Mouse (Mus musculus): Measurements from ENCODE around the gene Rela.

GRCm38 (mm10) chr19:5654720-5655298, 17.5 kb downstream of the Rela start:
- TF ChIP-seq CTCF (IDR thresholded peaks at IDR 0.05; ENCODE audit: borderline replicate concordance, extremely low read depth, insufficient read depth, insufficient read length) (no peak), POLR2A (IDR thresholded peaks at IDR 0.05; ENCODE audit: borderline replicate concordance, extremely low read depth, insufficient read depth, insufficient read length, poor library complexity, severe bottlenecking) (no peak)
